Mouse (Mus musculus) bone marrow macrophage, adult 2 months (primary cell): ENCODE results near the gene Dnah7a. TPM values are rescaled to one million over a fixed set of nuclear protein-coding genes. Genes with fewer than 3 reads are reported as not detected.
"Not testable (repeated sequence)": the region's sequence is repeated elsewhere in the genome, so short reads cannot be mapped to it uniquely, and the experiment has no call there.

Experiments
- H3K27ac ChIP-seq: 2 replicates; pipeline ENCODE4 v1.5.1; 2012; ENCODE audit warnings: low read depth, low read length; ENCODE audit not compliant: insufficient read depth
- H3K4me1 ChIP-seq: 2 replicates; pipeline ENCODE4 v1.6.1; 2012; ENCODE audit warnings: low read length; ENCODE audit not compliant: control insufficient read depth, insufficient read depth
- H3K4me3 ChIP-seq: 2 replicates; pipeline ENCODE4 v1.5.1; 2012; ENCODE audit warnings: mild to moderate bottlenecking, low read length, moderate library complexity; ENCODE audit not compliant: insufficient read depth
- CTCF ChIP-seq: IDR thresholded peaks from 2 replicates; pipeline ENCODE4 v1.5.1; 2012; ENCODE audit warnings: low read depth, mild to moderate bottlenecking, low read length, moderate library complexity
- POLR2A ChIP-seq: IDR thresholded peaks from 2 replicates; pipeline ENCODE4 v1.6.1; 2012; ENCODE audit warnings: mild to moderate bottlenecking, low read depth, low read length, borderline replicate concordance
- polyA plus RNA-seq: library from polyadenylated mRNA; stranded (reverse); fragments of >200 nt; gene quantifications from 2 replicates; pipeline ENCODE4 v1.2.4, GENCODE M21; 2012; ENCODE audit not compliant: missing spikeins, insufficient read depth, insufficient read length

Gene Dnah7a
- not detected in 2 replicates for polyA plus RNA-seq

GRCm38 (mm10) chr1:53706431-53707361, at the start of gene Dnah7a:
TSS of gene Dnah7a (minus strand) at chr1:53706784.
- H3K27ac ChIP-seq = no peak within 1 kb of the TSS
- 0 out of 2 replicates have a peak, but pooled peaks cover 2% of the 10 kb centered on the region for H3K4me1 ChIP-seq
- TF ChIP-seq CTCF (no peak), POLR2A (no peak)
- H3K4me3 ChIP-seq = peak within 1 kb of the TSS; percentile 39

DNA sequence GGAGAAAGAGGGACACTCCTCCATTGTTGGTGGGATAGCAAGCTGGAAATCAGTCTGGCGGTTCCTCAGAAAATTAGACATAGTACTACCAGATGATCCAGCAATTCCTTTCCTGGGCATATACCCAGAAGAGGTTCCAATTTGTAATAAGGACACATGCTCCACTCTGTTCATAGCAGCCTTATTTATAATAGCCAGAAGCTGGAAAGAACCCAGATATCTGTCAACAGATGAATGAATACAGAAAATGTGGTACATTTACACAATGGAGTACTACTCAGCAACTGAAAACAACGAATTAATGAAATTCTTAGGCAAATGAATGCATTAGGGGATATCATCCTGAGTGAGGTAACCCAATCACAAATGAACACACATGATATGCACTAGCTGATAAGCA, 46.9 kb upstream of the Dnah7a start:
- not testable (repeated sequence) for H3K4me3 ChIP-seq, H3K27ac ChIP-seq, H3K4me1 ChIP-seq

GRCm38 (mm10) chr1:53751144-53751543, 44.6 kb upstream of the Dnah7a start:
- Histone ChIP-seq H3K4me3 (no peak overlapping the region), H3K27ac (no peak overlapping the region), H3K4me1 (peaks cover 3% of the 10 kb centered on the region)
- no peak for TF ChIP-seq CTCF
- no peak for TF ChIP-seq POLR2A

DNA sequence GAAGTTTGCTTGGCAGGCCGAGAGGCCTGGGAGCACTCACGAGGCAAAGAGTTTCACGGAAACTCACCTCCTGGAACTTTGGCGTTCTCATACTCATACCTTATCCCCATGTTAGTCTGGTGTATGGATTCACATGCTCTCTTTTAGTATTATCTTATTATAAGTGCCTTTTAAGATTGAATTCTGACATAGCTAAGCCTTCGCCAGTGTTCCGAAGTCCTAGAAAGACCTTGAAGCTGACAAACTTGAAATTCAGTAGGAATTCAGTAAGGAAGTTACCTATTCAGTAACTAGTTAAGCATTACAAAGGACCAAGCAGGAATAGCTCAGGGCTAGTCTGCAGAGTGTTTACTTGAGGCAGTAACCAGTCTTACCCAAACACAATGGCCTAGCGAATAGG, 44.1 kb upstream of the Dnah7a start:
- not testable (repeated sequence) for H3K4me3 ChIP-seq, H3K4me1 ChIP-seq, H3K27ac ChIP-seq

DNA sequence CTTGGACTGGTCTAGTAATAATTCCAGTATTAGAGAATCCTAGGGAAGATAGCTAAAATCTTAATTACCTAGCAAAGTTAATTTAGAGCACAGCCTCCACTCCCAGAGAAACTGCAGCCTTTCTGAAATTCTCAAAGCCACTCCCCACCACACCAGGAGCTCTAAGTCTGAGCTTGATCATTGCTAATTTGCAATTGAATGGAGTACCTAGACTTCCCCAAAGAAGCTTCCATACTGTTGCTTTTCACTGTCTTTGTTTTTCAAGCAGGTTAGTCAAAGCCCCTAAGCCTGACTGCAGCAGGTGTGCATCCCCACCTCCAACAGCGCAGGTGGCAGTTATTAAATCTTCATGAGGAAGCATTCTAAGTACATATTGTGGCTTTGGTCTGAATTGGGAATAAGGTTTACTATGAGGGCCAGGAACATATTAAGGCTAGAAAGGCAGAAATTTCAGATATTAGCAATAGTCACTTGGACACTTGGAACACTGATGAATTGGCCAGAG, 43.3 kb upstream of the Dnah7a start:
- H3K4me3 ChIP-seq, H3K4me1 ChIP-seq, H3K27ac ChIP-seq: not testable (repeated sequence)

GRCm38 (mm10) chr1:53748571-53748970, 42.0 kb upstream of the Dnah7a start:
- TF ChIP-seq POLR2A (no peak), CTCF (no peak)
- H3K27ac ChIP-seq = no peak overlapping the region
- H3K4me3 ChIP-seq = no peak overlapping the region
- H3K4me1 ChIP-seq = no peaks in the 10 kb centered on the region

GRCm38 (mm10) chr1:53746001-53746400, 39.4 kb upstream of the Dnah7a start:
- TF ChIP-seq POLR2A (no peak), CTCF (no peak)
- Histone ChIP-seq H3K4me1 (peaks cover 14% of the 10 kb centered on the region), H3K4me3 (no peak overlapping the region), H3K27ac (no peak overlapping the region)

DNA sequence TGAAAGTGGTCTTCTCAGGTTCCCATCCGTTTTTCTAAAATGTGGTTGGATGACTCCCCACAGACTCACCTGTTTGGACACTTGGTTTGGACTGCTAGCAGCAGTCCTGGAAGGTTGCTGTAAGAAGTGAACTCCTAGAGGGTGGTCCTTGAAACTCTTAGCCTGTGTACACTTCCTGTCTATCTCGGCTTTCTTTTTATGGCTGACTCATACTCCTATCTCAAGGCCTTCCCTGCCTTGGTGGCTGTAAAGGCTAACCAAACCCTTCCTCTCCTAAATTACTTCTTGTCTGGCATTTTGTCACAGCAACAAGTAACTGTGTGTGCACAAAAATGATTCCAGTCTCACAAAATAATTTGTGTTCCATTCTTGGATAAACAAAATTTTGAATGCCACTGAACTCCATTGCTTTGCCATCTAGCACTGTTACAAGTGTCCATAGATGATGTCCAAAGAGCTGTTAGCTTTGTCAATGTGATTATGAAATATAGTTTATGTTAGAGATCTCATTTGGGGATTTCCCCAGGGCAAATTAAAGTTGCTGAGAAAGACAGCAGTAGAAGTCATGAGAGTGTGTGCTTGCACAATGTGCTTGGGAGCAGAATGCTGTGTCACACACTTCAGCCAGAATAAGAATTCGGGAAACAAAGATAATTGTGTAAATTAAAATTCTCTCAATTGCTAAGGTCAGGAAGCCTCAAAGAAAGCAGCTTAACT, 35.3 kb upstream of the Dnah7a start:
- TF ChIP-seq POLR2A (no peak), CTCF (no peak)
- peaks cover 14% of the 10 kb centered on the region for H3K4me1 ChIP-seq
- peak overlapping the region; percentile 76 for H3K27ac ChIP-seq
- H3K4me3 ChIP-seq = no peak overlapping the region

- Histone ChIP-seq H3K4me1 (peaks cover 14% of the 10 kb centered on the region), H3K4me3 (no peak overlapping the region), H3K27ac (no peak overlapping the region)
- TF ChIP-seq CTCF = no peak
- no peak for TF ChIP-seq POLR2A
These were observed 34.3 kb upstream of the Dnah7a start for GRCm38 (mm10) chr1:53740777-53741336.

GRCm38 (mm10) chr1:53740077-53740776, 33.6 kb upstream of the Dnah7a start:
- H3K4me1 ChIP-seq = peaks cover 19% of the 10 kb centered on the region
- H3K27ac ChIP-seq, H3K4me3 ChIP-seq: not testable (repeated sequence)
